Mouse (Mus musculus): ENCODE measurements around the gene Tpd52l2. TPM values are rescaled to one million over a fixed set of nuclear protein-coding genes. Genes with fewer than 3 reads are reported as not detected.

Gene Tpd52l2
- total and polyA plus RNA-seq, 2 experiments, result 18.8 to 27.1 TPM

DNA sequence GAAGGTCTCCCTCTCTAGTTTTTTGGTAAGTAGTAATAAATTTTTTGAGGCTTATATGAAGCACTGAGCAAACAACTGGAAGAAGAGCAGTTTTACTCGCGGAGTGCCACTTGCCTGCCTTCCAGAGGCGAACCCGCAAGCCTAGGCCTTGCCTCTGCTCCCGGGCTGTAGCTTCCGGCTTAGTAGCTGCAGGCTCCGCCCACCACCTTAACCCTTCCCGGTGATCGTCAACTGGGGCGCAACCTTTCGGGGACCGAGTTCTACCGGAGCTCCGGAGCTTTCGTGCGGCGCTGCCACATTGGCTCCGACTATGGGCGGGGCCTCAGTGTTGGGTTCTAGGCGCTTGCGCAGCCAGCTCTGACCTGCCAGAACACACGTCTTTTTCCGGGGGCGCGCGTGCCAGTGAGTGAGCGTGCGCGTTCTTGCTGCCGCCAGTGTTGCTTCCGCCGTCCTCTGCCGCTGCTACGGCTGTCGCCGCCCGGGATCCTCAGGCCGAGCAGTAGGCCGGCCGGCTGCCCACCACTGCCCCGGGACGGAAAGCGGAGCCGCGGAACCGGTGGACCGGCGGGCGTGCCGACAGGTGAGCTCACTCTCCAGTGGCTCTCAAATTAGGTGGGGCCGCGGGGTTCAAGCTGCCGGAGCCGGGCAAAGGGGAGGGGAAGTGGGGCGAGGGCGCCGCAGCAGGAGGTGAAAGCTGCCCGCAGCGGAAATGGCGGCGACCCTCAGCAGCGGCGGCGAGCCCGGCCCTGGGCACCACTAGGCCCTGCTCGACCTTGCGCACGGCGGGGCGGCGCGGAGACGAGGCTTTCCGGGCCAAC lies 23.4 kb downstream of the Tpd52l2 start, which contains the start of gene Dnajc5:
Dnajc5 (plus strand) TSS at position 368 of the 818 bp plus-strand sequence.
- Histone ChIP-seq H3K36me3 (ENCODE audit: control insufficient read depth, insufficient read depth, low read length) (peaks cover 15% of the 10 kb centered on the region), H3K4me1 (ENCODE audit: control insufficient read depth, insufficient read depth, low read length) (peaks cover 17% of the 10 kb centered on the region), H3K9ac (ENCODE audit: low read depth, low read length) (peak within 1 kb of the TSS; percentile 100), H3K4me3 (ENCODE audit: insufficient read depth, low read depth, low read length) (peak within 1 kb of the TSS; percentile 98), H3K79me2 (ENCODE audit: control insufficient read depth, insufficient read depth, low read length) (peaks cover 29% of the 10 kb centered on the region), H3K27me3 (ENCODE audit: control insufficient read depth, insufficient read depth, low read length) (no peaks in the 10 kb centered on the region), H3K27ac (replicated peaks; ENCODE audit: insufficient read depth, low read depth, low read length) (peak within 1 kb of the TSS; percentile 97)
- peak; percentile 96 for DNase-seq (ENCODE audit: extremely low read depth, low read depth, low spot score)
- TF ChIP-seq POLR2A (IDR thresholded peaks at IDR 0.05; ENCODE audit: extremely low read depth, insufficient read depth, low read length) (peak; percentile 76), CTCF (IDR thresholded peaks at IDR 0.05; ENCODE audit: low read depth, low read length) (no peak)
- under 1% methylated on average over 74 of the region's 74 CpGs for WGBS

DNA sequence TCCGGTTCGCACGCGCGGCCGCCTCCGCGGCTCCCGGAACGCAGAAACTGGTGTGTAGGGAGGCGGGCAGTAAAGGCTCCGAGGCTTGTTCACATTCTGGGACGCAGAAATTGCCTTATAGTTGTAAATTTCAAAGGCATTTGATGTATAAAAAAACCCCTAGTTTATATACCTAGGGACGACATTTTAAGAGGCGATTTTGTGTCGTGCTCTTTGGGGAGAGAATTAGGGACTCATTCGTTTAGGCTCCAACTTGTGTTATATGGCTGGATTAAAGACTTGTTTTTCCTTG lies 23.9 kb downstream of the Tpd52l2 start:
- Histone ChIP-seq H3K27ac (replicated peaks; ENCODE audit: insufficient read depth, low read depth, low read length) (peak overlapping the region; percentile 97), H3K36me3 (ENCODE audit: control insufficient read depth, insufficient read depth, low read length) (peaks cover 12% of the 10 kb centered on the region), H3K4me3 (ENCODE audit: insufficient read depth, low read depth, low read length) (peak overlapping the region; percentile 98), H3K9ac (ENCODE audit: low read depth, low read length) (peak overlapping the region; percentile 100), H3K27me3 (ENCODE audit: control insufficient read depth, insufficient read depth, low read length) (no peaks in the 10 kb centered on the region), H3K79me2 (ENCODE audit: control insufficient read depth, insufficient read depth, low read length) (peaks cover 33% of the 10 kb centered on the region), H3K4me1 (ENCODE audit: control insufficient read depth, insufficient read depth, low read length) (peaks cover 17% of the 10 kb centered on the region)
- no peak for DNase-seq (ENCODE audit: extremely low read depth, low read depth, low spot score)
- under 1% methylated on average over 17 of the region's 17 CpGs for WGBS
- no peak for TF ChIP-seq POLR2A (IDR thresholded peaks at IDR 0.05; ENCODE audit: extremely low read depth, insufficient read depth, low read length)
- no peak for TF ChIP-seq CTCF (IDR thresholded peaks at IDR 0.05; ENCODE audit: low read depth, low read length)

DNA sequence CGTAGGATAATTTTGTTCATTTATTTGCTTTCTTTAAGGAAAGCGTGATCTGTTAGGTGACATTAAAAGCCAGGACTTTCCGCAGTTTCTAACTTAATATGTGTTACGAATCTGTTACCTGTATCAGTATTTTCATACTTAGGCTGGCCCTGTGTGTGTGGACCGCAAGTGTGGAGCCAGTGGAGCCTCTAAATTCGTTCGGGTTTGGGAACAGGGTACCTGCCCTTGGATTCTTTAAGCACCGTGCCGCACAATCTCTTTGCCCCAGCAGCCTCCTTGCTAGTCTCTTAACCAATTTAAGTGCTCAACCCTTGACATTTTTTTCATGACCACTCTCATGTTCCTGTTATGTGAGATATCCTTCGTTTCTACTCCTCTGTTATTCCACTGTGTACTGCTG lies 24.5 kb downstream of the Tpd52l2 start:
- Histone ChIP-seq H3K4me3 (ENCODE audit: insufficient read depth, low read depth, low read length) (peak overlapping the region; percentile 98; the same call in 1 of the 2 replicates), H3K27me3 (ENCODE audit: control insufficient read depth, insufficient read depth, low read length) (no peaks in the 10 kb centered on the region), H3K9ac (ENCODE audit: low read depth, low read length) (peak overlapping the region; percentile 2; the same call in 1 of the 2 replicates), H3K27ac (replicated peaks; ENCODE audit: insufficient read depth, low read depth, low read length) (no peak overlapping the region), H3K36me3 (ENCODE audit: control insufficient read depth, insufficient read depth, low read length) (peaks cover 7% of the 10 kb centered on the region; the same call in 1 of the 2 replicates), H3K4me1 (ENCODE audit: control insufficient read depth, insufficient read depth, low read length) (peaks cover 17% of the 10 kb centered on the region), H3K79me2 (ENCODE audit: control insufficient read depth, insufficient read depth, low read length) (peaks cover 34% of the 10 kb centered on the region)
- no peak for DNase-seq (ENCODE audit: extremely low read depth, low read depth, low spot score)
- TF ChIP-seq POLR2A (IDR thresholded peaks at IDR 0.05; ENCODE audit: extremely low read depth, insufficient read depth, low read length) (no peak), CTCF (IDR thresholded peaks at IDR 0.05; ENCODE audit: low read depth, low read length) (no peak)
- 20% methylated on average over 10 of the region's 10 CpGs for WGBS

DNA sequence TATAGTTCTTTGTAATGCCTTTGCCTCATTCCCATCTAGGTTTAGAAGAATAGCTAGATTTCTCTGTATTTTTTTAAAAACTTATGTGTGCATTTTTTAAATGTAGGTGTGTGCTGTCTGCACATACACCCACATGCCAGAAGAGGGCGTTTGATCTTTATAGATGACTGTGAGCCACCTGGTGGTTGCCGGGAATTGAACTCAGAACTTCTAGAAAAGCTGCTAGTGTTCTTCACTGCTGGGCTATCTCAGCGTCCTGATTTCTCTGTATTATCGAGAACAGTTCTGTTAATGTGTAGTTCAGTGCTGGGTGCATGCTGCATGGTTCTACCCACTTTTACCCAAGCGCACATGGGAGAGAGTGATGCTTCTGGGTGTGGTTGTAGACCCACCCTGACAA lies 25.9 kb downstream of the Tpd52l2 start:
- H3K4me3 ChIP-seq (ENCODE audit: insufficient read depth, low read depth, low read length), result no peak overlapping the region
- H3K27me3 ChIP-seq (ENCODE audit: control insufficient read depth, insufficient read depth, low read length), result no peaks in the 10 kb centered on the region
- peaks cover 6% of the 10 kb centered on the region for H3K36me3 ChIP-seq (ENCODE audit: control insufficient read depth, insufficient read depth, low read length)
- H3K4me1 ChIP-seq (ENCODE audit: control insufficient read depth, insufficient read depth, low read length), result peaks cover 17% of the 10 kb centered on the region
- WGBS, result 73% methylated on average over 5 of the region's 5 CpGs
- H3K9ac ChIP-seq (ENCODE audit: low read depth, low read length), result no peak overlapping the region
- DNase-seq (ENCODE audit: extremely low read depth, low read depth, low spot score), result no peak
- peaks cover 39% of the 10 kb centered on the region for H3K79me2 ChIP-seq (ENCODE audit: control insufficient read depth, insufficient read depth, low read length)
- no peak overlapping the region for H3K27ac ChIP-seq (replicated peaks; ENCODE audit: insufficient read depth, low read depth, low read length)
- peak; percentile 3; the same call in 1 of the 2 replicates for TF ChIP-seq CTCF (IDR thresholded peaks at IDR 0.05; ENCODE audit: low read depth, low read length)
- TF ChIP-seq POLR2A (IDR thresholded peaks at IDR 0.05; ENCODE audit: extremely low read depth, insufficient read depth, low read length), result no peak

DNA sequence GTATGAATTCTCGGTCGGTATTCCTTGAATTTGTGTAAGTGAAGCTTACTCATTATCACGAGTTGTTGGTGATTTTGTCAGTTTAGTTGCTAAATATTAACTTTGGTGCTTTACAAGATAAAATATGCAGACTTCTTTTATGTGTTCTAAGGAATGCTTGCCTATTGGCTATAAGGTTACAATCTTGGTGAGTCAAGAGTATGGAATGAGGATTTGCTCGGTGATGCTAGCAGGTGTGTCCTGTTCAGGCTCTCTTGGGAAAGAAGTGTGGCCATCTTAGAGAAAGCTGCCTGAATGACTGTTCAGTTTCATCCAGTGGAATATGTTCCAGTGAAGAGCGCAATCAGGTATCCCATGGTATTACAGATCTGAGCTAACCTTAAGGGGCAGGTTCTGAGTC lies 28.6 kb downstream of the Tpd52l2 start:
- H3K27ac ChIP-seq (replicated peaks; ENCODE audit: insufficient read depth, low read depth, low read length), result no peak overlapping the region
- peaks cover 9% of the 10 kb centered on the region for H3K36me3 ChIP-seq (ENCODE audit: control insufficient read depth, insufficient read depth, low read length)
- peaks cover 47% of the 10 kb centered on the region for H3K79me2 ChIP-seq (ENCODE audit: control insufficient read depth, insufficient read depth, low read length)
- DNase-seq (ENCODE audit: extremely low read depth, low read depth, low spot score), result no peak
- H3K27me3 ChIP-seq (ENCODE audit: control insufficient read depth, insufficient read depth, low read length), result no peaks in the 10 kb centered on the region
- no peak overlapping the region for H3K4me3 ChIP-seq (ENCODE audit: insufficient read depth, low read depth, low read length)
- peaks cover 15% of the 10 kb centered on the region for H3K4me1 ChIP-seq (ENCODE audit: control insufficient read depth, insufficient read depth, low read length)
- no peak overlapping the region for H3K9ac ChIP-seq (ENCODE audit: low read depth, low read length)
- no peak for TF ChIP-seq POLR2A (IDR thresholded peaks at IDR 0.05; ENCODE audit: extremely low read depth, insufficient read depth, low read length)
- no peak for TF ChIP-seq CTCF (IDR thresholded peaks at IDR 0.05; ENCODE audit: low read depth, low read length)
- WGBS, result 45% methylated on average over 5 of the region's 5 CpGs

DNA sequence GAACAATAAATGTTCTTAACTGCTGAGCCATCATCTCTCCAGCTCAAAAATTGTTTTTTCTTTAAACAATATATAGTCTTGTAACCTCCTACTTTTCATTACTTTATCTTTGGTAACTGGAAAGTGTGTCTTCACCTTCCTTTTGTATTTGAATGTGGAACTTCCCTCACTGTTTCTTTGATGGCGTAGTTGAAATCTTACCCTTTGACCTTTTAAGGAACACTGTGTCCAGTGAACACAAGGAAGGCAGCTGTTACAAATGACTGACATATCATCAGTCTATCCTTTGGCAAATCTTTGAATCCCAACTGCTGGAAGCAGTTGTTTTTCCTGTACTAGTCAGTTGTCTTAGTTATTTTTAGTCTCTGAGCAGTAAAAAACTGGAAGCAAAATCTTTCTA lies 32.1 kb downstream of the Tpd52l2 start:
- 20% methylated on average over 1 of the region's 1 CpGs for WGBS
- Histone ChIP-seq H3K4me1 (ENCODE audit: control insufficient read depth, insufficient read depth, low read length) (peaks cover 4% of the 10 kb centered on the region; the same call in 1 of the 2 replicates), H3K27ac (replicated peaks; ENCODE audit: insufficient read depth, low read depth, low read length) (no peak overlapping the region), H3K4me3 (ENCODE audit: insufficient read depth, low read depth, low read length) (no peak overlapping the region), H3K79me2 (ENCODE audit: control insufficient read depth, insufficient read depth, low read length) (peaks cover 44% of the 10 kb centered on the region), H3K27me3 (ENCODE audit: control insufficient read depth, insufficient read depth, low read length) (no peaks in the 10 kb centered on the region), H3K9ac (ENCODE audit: low read depth, low read length) (no peak overlapping the region), H3K36me3 (ENCODE audit: control insufficient read depth, insufficient read depth, low read length) (peaks cover 8% of the 10 kb centered on the region)
- TF ChIP-seq POLR2A (IDR thresholded peaks at IDR 0.05; ENCODE audit: extremely low read depth, insufficient read depth, low read length) (no peak), CTCF (IDR thresholded peaks at IDR 0.05; ENCODE audit: low read depth, low read length) (no peak)
- peak; percentile 58 for DNase-seq (ENCODE audit: extremely low read depth, low read depth, low spot score)

Measured in liver, adult 2 months (tissue).